Mouse (Mus musculus) liver, embryonic 15.5 days (tissue): Measurements from ENCODE around the gene Dot1l. TPM values are rescaled to one million over a fixed set of nuclear protein-coding genes. Genes with fewer than 3 reads are reported as not detected.

ENCODE experiments used
- ATAC-seq: fragments of 200-750 bp; cut with Nextera tagmentation; 2 replicates; pipeline ENCODE4 v1.8.0; 2017; ENCODE audit warnings: moderate number of reproducible peaks, mild to moderate bottlenecking, moderate library complexity; ENCODE audit not compliant: insufficient read depth
- H3K27ac ChIP-seq: fragments of 300-500 bp; sonication (generic); replicated peaks from 2 replicates; pipeline ENCODE4 v1.5.1; 2015; ENCODE audit warnings: mild to moderate bottlenecking, inconsistent platforms
- H3K27me3 ChIP-seq: fragments of 300-500 bp; sonication (generic); 2 replicates; pipeline ENCODE4 v1.6.1; 2015; ENCODE audit warnings: mild to moderate bottlenecking, inconsistent platforms
- H3K36me3 ChIP-seq: fragments of 300-500 bp; sonication (generic); replicated peaks from 2 replicates; pipeline ENCODE4 v1.6.1; 2015; ENCODE audit warnings: moderate library complexity, mild to moderate bottlenecking, inconsistent platforms
- H3K4me1 ChIP-seq: fragments of 300-500 bp; sonication (generic); replicated peaks from 2 replicates; pipeline ENCODE4 v1.6.1; 2015; ENCODE audit warnings: inconsistent platforms
- H3K4me2 ChIP-seq: fragments of 300-500 bp; sonication (generic); 2 replicates; pipeline ENCODE4 v1.6.1; 2015; ENCODE audit warnings: moderate library complexity, mild to moderate bottlenecking, inconsistent platforms
- H3K4me3 ChIP-seq: fragments of 300-500 bp; sonication (generic); replicated peaks from 2 replicates; pipeline ENCODE4 v1.5.1; 2015; ENCODE audit warnings: mild to moderate bottlenecking, inconsistent platforms
- H3K9ac ChIP-seq: fragments of 300-500 bp; sonication (generic); 2 replicates; pipeline ENCODE4 v1.6.1; 2015; ENCODE audit warnings: moderate library complexity, mild to moderate bottlenecking, inconsistent platforms
- H3K9me3 ChIP-seq: fragments of 300-500 bp; sonication (generic); replicated peaks from 2 replicates; pipeline ENCODE4 v1.6.1; 2016; ENCODE audit warnings: inconsistent platforms
- WGBS: fragments of 180-500 bp; shearing (Covaris S2); methylation state at CpG from one replicate; pipeline ENCODE4 v1.1.7; 2015; ENCODE audit warnings: mixed read lengths; ENCODE audit not compliant: insufficient replicate concordance; 5-methylcytosine and 5-hydroxymethylcytosine counted together
- polyA plus RNA-seq: library from polyadenylated mRNA; unstranded; fragments of >200 nt; fragmentation: Nextera tagmentation; extraction: Ambion mirVana; gene quantifications from 2 replicates; pipeline ENCODE4 v1.2.1, GENCODE M21; 2015

Gene Dot1l
- polyA plus RNA-seq, 1 experiment from 2014 or later, result 8.1 TPM

DNA sequence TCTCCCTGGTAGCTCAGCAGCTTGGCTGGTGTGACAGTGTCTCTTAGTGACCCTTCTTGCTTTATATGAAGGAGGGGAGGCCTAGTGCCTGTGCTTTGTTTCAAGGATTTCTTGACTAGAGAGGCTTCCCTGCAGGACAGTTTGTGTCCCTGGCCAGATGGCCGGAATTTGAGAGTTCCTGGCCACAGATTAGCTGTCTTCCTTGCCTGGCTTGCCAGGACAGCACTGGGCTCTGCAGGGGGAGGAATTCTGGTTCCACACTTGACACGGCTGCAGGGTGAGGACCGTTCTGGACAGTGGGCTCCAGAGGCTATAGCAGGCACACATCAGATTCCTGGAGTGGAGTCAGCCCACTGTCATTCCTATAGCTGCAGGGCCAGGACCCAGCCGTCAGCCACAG is 20.7 kb downstream of the Dot1l start:
- Histone ChIP-seq H3K27ac (no peak overlapping the region), H3K4me2 (no peak overlapping the region), H3K27me3 (no peaks in the 10 kb centered on the region), H3K4me3 (no peak overlapping the region), H3K36me3 (peaks cover 100% of the 10 kb centered on the region), H3K9ac (no peak overlapping the region), H3K9me3 (no peaks in the 10 kb centered on the region), H3K4me1 (peaks cover 22% of the 10 kb centered on the region)
- 87% methylated on average over 4 of the region's 4 CpGs for WGBS
- ATAC-seq, result no peak

DNA sequence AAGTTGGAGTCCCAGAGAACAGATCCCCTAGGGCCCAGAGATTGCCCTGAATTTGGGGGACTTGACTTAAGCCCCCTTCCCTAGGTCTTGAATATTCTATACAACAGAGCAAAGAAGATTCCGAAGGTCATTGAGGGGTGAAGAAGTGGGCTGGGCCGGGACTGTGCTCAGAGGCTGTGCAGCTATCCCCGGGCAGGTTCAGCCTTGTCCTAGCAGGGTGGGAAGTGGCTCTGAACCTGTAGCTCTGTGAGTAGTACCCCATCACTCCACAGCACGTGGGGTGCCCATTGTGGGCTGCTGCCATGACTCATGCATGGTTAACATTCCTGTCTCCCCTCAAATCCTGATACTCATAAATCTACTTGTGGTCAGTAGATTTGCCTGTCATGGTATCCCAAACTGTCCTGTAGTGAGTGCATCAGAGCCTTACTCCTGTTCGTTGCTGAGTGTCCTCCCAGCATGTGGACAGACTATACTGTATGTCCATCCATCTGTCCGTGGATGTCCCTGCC is 21.4 kb downstream of the Dot1l start:
- no peak for ATAC-seq
- H3K27ac ChIP-seq, result no peak overlapping the region
- H3K36me3 ChIP-seq, result peaks cover 100% of the 10 kb centered on the region

GRCm38 (mm10) chr10:80777123-80777522 is 22.1 kb downstream of the Dot1l start:
- H3K36me3 ChIP-seq, result peaks cover 100% of the 10 kb centered on the region
- H3K4me3 ChIP-seq, result no peak overlapping the region

More for the DNA sequence above, 21.4 kb downstream of the Dot1l start:
- peaks cover 22% of the 10 kb centered on the region for H3K4me1 ChIP-seq
- no peaks in the 10 kb centered on the region for H3K9me3 ChIP-seq
- WGBS, result 82% methylated on average over 6 of the region's 6 CpGs
- H3K4me3 ChIP-seq, result no peak overlapping the region
- no peak overlapping the region for H3K9ac ChIP-seq
- H3K4me2 ChIP-seq, result no peak overlapping the region
- H3K27me3 ChIP-seq, result no peaks in the 10 kb centered on the region

GRCm38 (mm10) chr10:80779565-80779964 is 24.6 kb downstream of the Dot1l start:
- peaks cover 100% of the 10 kb centered on the region for H3K36me3 ChIP-seq
- no peaks in the 10 kb centered on the region for H3K9me3 ChIP-seq
- H3K27me3 ChIP-seq, result no peaks in the 10 kb centered on the region
- peaks cover 6% of the 10 kb centered on the region for H3K4me1 ChIP-seq
- no peak overlapping the region for H3K9ac ChIP-seq
- no peak overlapping the region for H3K4me3 ChIP-seq
- no peak overlapping the region for H3K27ac ChIP-seq
- no peak overlapping the region for H3K4me2 ChIP-seq
- ATAC-seq, result no peak

More at GRCm38 (mm10) chr10:80777123-80777522, 22.1 kb downstream of the Dot1l start:
- Histone ChIP-seq H3K4me1 (peaks cover 22% of the 10 kb centered on the region), H3K27ac (no peak overlapping the region), H3K27me3 (no peaks in the 10 kb centered on the region), H3K9ac (no peak overlapping the region), H3K9me3 (no peaks in the 10 kb centered on the region), H3K4me2 (no peak overlapping the region)
- ATAC-seq, result no peak
- WGBS, result 85% methylated on average over 5 of the region's 5 CpGs

DNA sequence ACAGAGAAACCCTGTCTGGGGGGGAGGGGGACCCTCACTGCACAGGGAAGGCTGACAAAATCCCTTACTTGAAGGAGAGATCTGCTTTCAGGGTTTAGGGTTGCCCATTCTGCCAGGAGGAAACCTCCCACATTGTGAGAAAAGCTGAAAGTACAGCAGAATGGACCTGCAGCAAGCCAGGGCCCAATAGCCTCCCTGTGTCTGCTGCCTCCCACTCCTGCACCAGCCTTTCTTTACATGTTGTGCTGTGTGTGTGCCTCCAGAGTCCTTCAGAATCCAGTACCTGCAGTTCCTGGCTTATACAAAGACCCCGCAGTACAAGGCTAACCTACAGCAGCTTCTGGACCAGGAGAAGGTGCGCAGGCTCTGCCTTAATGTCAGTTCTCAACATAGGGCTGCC is 29.3 kb downstream of the Dot1l start:
- Histone ChIP-seq H3K27ac (no peak overlapping the region), H3K9me3 (no peaks in the 10 kb centered on the region), H3K4me3 (no peak overlapping the region), H3K36me3 (peaks cover 100% of the 10 kb centered on the region), H3K4me2 (no peak overlapping the region), H3K4me1 (no peaks in the 10 kb centered on the region), H3K9ac (no peak overlapping the region), H3K27me3 (no peaks in the 10 kb centered on the region)
- ATAC-seq, result no peak
- WGBS, result 96% methylated on average over 2 of the region's 2 CpGs

DNA sequence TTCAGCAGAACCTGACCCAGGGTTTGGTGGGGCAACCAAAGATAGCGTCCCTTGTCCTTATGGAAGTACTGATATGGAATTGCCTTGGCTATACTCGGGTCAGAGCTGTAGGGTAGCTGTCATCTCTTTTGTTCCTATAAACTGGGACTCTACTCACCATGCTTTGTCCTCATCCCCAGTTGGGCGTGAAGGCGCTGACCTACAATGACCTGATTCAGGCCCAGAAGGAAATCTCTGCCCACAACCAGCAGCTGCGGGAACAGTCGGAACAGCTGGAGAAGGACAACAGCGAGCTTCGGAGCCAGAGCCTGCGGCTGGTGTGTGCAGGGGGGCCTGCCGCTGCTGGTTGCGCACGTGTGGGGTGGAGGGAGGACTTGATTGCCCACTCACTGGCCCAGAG is 29.9 kb downstream of the Dot1l start:
- H3K4me2 ChIP-seq, result no peak overlapping the region
- no peak overlapping the region for H3K9ac ChIP-seq
- no peak for ATAC-seq
- 90% methylated on average over 12 of the region's 12 CpGs for WGBS
- no peak overlapping the region for H3K27ac ChIP-seq
- no peak overlapping the region for H3K4me3 ChIP-seq
- no peaks in the 10 kb centered on the region for H3K9me3 ChIP-seq
- H3K4me1 ChIP-seq, result no peaks in the 10 kb centered on the region
- peaks cover 99% of the 10 kb centered on the region for H3K36me3 ChIP-seq
- H3K27me3 ChIP-seq, result no peaks in the 10 kb centered on the region

GRCm38 (mm10) chr10:80785963-80786362 is 31.0 kb downstream of the Dot1l start:
- Histone ChIP-seq H3K4me1 (no peaks in the 10 kb centered on the region), H3K4me2 (no peak overlapping the region), H3K27me3 (no peaks in the 10 kb centered on the region), H3K36me3 (peaks cover 99% of the 10 kb centered on the region), H3K4me3 (no peak overlapping the region), H3K27ac (no peak overlapping the region), H3K9ac (no peak overlapping the region), H3K9me3 (no peaks in the 10 kb centered on the region)
- no peak for ATAC-seq
- 88% methylated on average over 11 of the region's 11 CpGs for WGBS

GRCm38 (mm10) chr10:80787517-80787916 is 32.5 kb downstream of the Dot1l start:
- H3K4me1 ChIP-seq, result peaks cover 4% of the 10 kb centered on the region
- no peak overlapping the region for H3K9ac ChIP-seq
- no peak overlapping the region for H3K4me2 ChIP-seq
- H3K27me3 ChIP-seq, result no peaks in the 10 kb centered on the region
- no peak overlapping the region for H3K27ac ChIP-seq
- no peak overlapping the region for H3K4me3 ChIP-seq
- WGBS, result 57% methylated on average over 2 of the region's 2 CpGs
- ATAC-seq, result no peak
- peaks cover 99% of the 10 kb centered on the region for H3K36me3 ChIP-seq
- H3K9me3 ChIP-seq, result no peaks in the 10 kb centered on the region

GRCm38 (mm10) chr10:80790761-80791404 is 35.9 kb downstream of the Dot1l start:
- H3K9ac ChIP-seq, result no peak overlapping the region
- no peak overlapping the region for H3K27ac ChIP-seq
- H3K36me3 ChIP-seq, result peaks cover 98% of the 10 kb centered on the region

GRCm38 (mm10) chr10:80791476-80792174 is 36.6 kb downstream of the Dot1l start:
- no peak for ATAC-seq
- whole genome bisulfite sequencing, result 77% methylated on average over 33 of the region's 33 CpGs
- Histone ChIP-seq H3K4me2 (no peak overlapping the region), H3K9me3 (no peaks in the 10 kb centered on the region), H3K27ac (no peak overlapping the region), H3K9ac (no peak overlapping the region), H3K4me1 (peaks cover 17% of the 10 kb centered on the region), H3K27me3 (no peaks in the 10 kb centered on the region), H3K36me3 (peaks cover 98% of the 10 kb centered on the region), H3K4me3 (no peak overlapping the region)

More at GRCm38 (mm10) chr10:80790761-80791404, 35.9 kb downstream of the Dot1l start:
- no peak for ATAC-seq
- Histone ChIP-seq H3K4me1 (peaks cover 9% of the 10 kb centered on the region), H3K27me3 (no peaks in the 10 kb centered on the region), H3K9me3 (no peaks in the 10 kb centered on the region), H3K4me2 (no peak overlapping the region), H3K4me3 (no peak overlapping the region)
- 88% methylated on average over 19 of the region's 19 CpGs for WGBS

DNA sequence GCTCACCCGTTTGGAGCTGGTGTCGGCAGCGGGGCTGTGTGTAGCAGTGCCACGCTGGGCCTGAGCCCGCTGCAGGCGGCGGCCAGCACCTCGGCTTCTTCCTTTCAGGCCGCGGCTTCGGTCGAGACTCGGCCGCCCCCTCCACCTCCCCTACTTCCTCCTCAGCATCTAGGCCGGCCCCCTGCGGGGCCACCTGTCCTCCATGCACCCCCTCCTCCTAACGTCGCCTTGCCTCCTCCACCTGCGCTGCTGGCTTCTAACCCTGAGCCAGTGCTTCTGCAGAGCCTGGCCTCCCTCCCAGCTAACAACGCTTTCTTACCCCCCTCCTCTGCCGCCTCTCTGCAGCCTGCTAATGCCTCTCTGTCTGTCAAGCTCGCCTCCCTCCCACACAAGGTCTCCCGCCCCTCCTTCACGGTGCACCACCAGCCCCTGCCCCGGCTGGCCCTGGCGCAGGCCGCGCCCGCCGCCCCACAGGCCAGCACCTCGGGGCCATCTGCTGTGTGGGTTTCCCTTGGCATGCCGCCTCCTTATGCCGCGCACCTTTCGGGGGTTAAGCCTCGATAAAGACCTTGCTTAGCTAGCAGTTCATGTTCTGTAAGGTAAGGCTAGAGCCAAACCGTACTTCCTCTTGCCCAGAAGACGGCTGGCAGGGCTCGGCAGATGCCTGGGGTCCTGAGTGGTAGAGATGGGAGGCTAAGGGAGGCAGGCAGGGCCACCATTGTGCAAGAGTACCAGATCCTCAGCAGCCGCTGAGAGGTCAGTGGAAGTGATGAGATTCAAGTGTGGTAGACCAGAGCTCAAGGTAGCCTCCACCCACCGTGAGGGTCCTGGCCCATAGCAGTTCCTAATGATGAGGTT is 37.4 kb downstream of the Dot1l start:
- Histone ChIP-seq H3K27ac (no peak overlapping the region), H3K4me3 (no peak overlapping the region), H3K4me1 (peaks cover 24% of the 10 kb centered on the region), H3K4me2 (no peak overlapping the region), H3K27me3 (no peaks in the 10 kb centered on the region), H3K9me3 (no peaks in the 10 kb centered on the region), H3K36me3 (peaks cover 94% of the 10 kb centered on the region), H3K9ac (no peak overlapping the region)
- no peak for ATAC-seq
- 62% methylated on average over 41 of the region's 41 CpGs for WGBS
